Mouse (Mus musculus): ENCODE results near the gene March1.

March1 gene

GRCm38 (mm10) chr8:66022815-66023214 is 405.1 kb downstream of the March1 start:
- no peak for DNase-seq

- DNase-seq = no peak
Observed at GRCm38 (mm10) chr8:66033651-66034050, 416.0 kb downstream of the March1 start.

- no peak for DNase-seq
Observed at GRCm38 (mm10) chr8:66034429-66034828, 416.7 kb downstream of the March1 start.

- DNase-seq = no peak
Observed at GRCm38 (mm10) chr8:66094152-66094551, 476.5 kb downstream of the March1 start.

GRCm38 (mm10) chr8:66098148-66098547 is 480.4 kb downstream of the March1 start:
- no peak for DNase-seq

- no peak for DNase-seq
Observed at GRCm38 (mm10) chr8:66119294-66119693, 501.6 kb downstream of the March1 start.

- DNase-seq = no peak
Observed at GRCm38 (mm10) chr8:66159648-66160047, 541.9 kb downstream of the March1 start.

- no peak for DNase-seq
Observed at GRCm38 (mm10) chr8:66166835-66167234, 549.1 kb downstream of the March1 start.

- no peak for DNase-seq
Observed at GRCm38 (mm10) chr8:66167405-66168173, 549.9 kb downstream of the March1 start.

- no peak for DNase-seq
Observed at GRCm38 (mm10) chr8:66179336-66179735, 561.6 kb downstream of the March1 start.

- no peak for DNase-seq
Observed at GRCm38 (mm10) chr8:66181265-66181664, 563.6 kb downstream of the March1 start.

- no peak for DNase-seq
Observed at GRCm38 (mm10) chr8:66182257-66182656, 564.6 kb downstream of the March1 start.

GRCm38 (mm10) chr8:66183454-66183853 is 565.8 kb downstream of the March1 start:
- DNase-seq = no peak

GRCm38 (mm10) chr8:66185226-66185625 is 567.5 kb downstream of the March1 start:
- no peak for DNase-seq

GRCm38 (mm10) chr8:66194416-66194815 is 576.7 kb downstream of the March1 start:
- no peak for DNase-seq

- DNase-seq = no peak
Observed at GRCm38 (mm10) chr8:66200169-66200568, 582.5 kb downstream of the March1 start.

GRCm38 (mm10) chr8:66203814-66204438 is 586.2 kb downstream of the March1 start:
- DNase-seq = no peak

GRCm38 (mm10) chr8:66209553-66209952 is 591.9 kb downstream of the March1 start:
- DNase-seq = no peak

GRCm38 (mm10) chr8:66210294-66210693 is 592.6 kb downstream of the March1 start:
- no peak for DNase-seq

- DNase-seq = no peak
Observed at GRCm38 (mm10) chr8:66219974-66220373, 602.3 kb downstream of the March1 start.

GRCm38 (mm10) chr8:66229931-66230330 is 612.2 kb downstream of the March1 start:
- no peak for DNase-seq

- DNase-seq = no peak
Observed at GRCm38 (mm10) chr8:66269546-66269945, 651.8 kb downstream of the March1 start.

GRCm38 (mm10) chr8:66270116-66270515 is 652.4 kb downstream of the March1 start:
- DNase-seq = no peak

- DNase-seq = no peak
Observed at GRCm38 (mm10) chr8:66317824-66318223, 700.1 kb downstream of the March1 start.

All from cerebellum, adult 11-12 months (tissue).